Mouse (Mus musculus): ENCODE results near the gene Gm10300.

DNA sequence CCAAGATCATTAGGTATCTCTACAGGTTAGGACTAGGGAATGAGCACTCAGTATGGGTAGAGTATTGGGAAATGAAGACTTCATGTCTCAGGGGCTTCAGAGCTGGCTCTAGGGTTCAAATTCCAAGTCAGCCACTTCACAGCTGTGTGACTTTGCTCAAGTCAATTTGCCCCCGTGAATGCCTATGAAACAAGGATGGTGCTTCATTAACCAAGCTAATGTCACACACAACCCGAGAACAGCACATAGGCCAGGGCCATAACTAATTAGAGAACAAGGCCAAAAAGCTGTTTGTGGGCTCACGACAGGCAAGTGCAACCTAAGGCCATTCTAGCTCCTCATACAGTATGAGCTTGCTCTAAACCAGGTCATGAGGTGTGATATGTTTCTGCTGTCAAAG is 2.3 kb upstream of the Gm10300 start:
- no peak for TF ChIP-seq EP300 (optimal IDR thresholded peaks at IDR 0.05)
- no peak for TF ChIP-seq CTCF (IDR thresholded peaks at IDR 0.05; ENCODE audit: low read depth)

Data from stomach, postnatal 0 days (tissue).